Mouse (Mus musculus) kidney, adult 2 months (tissue): ENCODE data around the gene Itgb3.

ENCODE experiments used
- CTCF ChIP-seq: fragments of 200-500 bp; conservative IDR thresholded peaks from 2 replicates; pipeline ENCODE4 v1.5.1; 2011; ENCODE audit warnings: low read depth, mild to moderate bottlenecking, control low read depth, low read length, moderate library complexity, mixed read lengths; ENCODE audit not compliant: insufficient read depth, insufficient read length
- POLR2A ChIP-seq: fragments of 200-500 bp; IDR thresholded peaks from one replicate; pipeline ENCODE4 v1.6.1; 2011; ENCODE audit warnings: low read depth, low read length, control low read depth

GRCm38 (mm10) chr11:104572091-104572490 is 35.7 kb upstream of the Itgb3 start:
- TF ChIP-seq CTCF (no peak), POLR2A (no peak)
